Mouse (Mus musculus) heart, embryonic 11.5 days (tissue): Measurements from ENCODE around the gene Bsn. TPM values are rescaled to one million over a fixed set of nuclear protein-coding genes. Genes with fewer than 3 reads are reported as not detected.

Experiments
- ATAC-seq: fragments of 200-750 bp; cut with Nextera tagmentation; replicated peaks from 2 replicates; pipeline ENCODE4 v1.8.0; 2017; ENCODE audit warnings: moderate library complexity; ENCODE audit not compliant: insufficient number of reproducible peaks, low FRiP score, low TSS enrichment
- H3K27ac ChIP-seq: fragments of 300-500 bp; sonication (generic); 2 replicates; pipeline ENCODE4 v1.5.1; 2014; ENCODE audit warnings: mild to moderate bottlenecking, low read depth, low read length
- H3K27me3 ChIP-seq: fragments of 300-500 bp; sonication (generic); 2 replicates; pipeline ENCODE4 v1.6.1; 2014; ENCODE audit warnings: mild to moderate bottlenecking, low read length, mixed read lengths; ENCODE audit not compliant: control insufficient read depth, insufficient read depth
- H3K36me3 ChIP-seq: fragments of 300-500 bp; sonication (generic); 2 replicates; pipeline ENCODE4 v1.6.1; 2014; ENCODE audit warnings: mild to moderate bottlenecking, low read length, moderate library complexity, mixed read lengths; ENCODE audit not compliant: control insufficient read depth, insufficient read depth
- H3K4me1 ChIP-seq: fragments of 300-500 bp; sonication (generic); 2 replicates; pipeline ENCODE4 v1.6.1; 2014; ENCODE audit warnings: low read length; ENCODE audit not compliant: control insufficient read depth, insufficient read depth
- H3K4me2 ChIP-seq: fragments of 300-500 bp; sonication (generic); 2 replicates; pipeline ENCODE4 v1.6.1; 2014; ENCODE audit warnings: mild to moderate bottlenecking, moderate library complexity
- H3K4me3 ChIP-seq: fragments of 300-500 bp; sonication (generic); 2 replicates; pipeline ENCODE4 v1.5.1; 2014; ENCODE audit warnings: low read depth, low read length
- H3K9ac ChIP-seq: fragments of 300-500 bp; sonication (generic); 2 replicates; pipeline ENCODE4 v1.6.1; 2014; ENCODE audit warnings: mild to moderate bottlenecking, low read depth, low read length, moderate library complexity
- H3K9me3 ChIP-seq: fragments of 300-500 bp; sonication (generic); replicated peaks from 2 replicates; pipeline ENCODE4 v1.6.1; 2016; ENCODE audit warnings: low read length; ENCODE audit not compliant: control insufficient read depth
- WGBS: fragments of 180-500 bp; shearing (Covaris S2); extraction: QIAGEN DNeasy Blood & Tissue Kit; methylation state at CpG from one replicate; pipeline ENCODE4 v1.1.7; 2014; ENCODE audit not compliant: insufficient replicate concordance; 5-methylcytosine and 5-hydroxymethylcytosine counted together
- polyA plus RNA-seq: library from polyadenylated mRNA; unstranded; fragments of >200 nt; fragmentation: Nextera tagmentation; extraction: Ambion mirVana; gene quantifications from 2 replicates; pipeline ENCODE4 v1.2.1, GENCODE M21; 2014

Gene Bsn
- polyA plus RNA-seq, 1 experiment from 2014 or later: 0.77 TPM

GRCm38 (mm10) chr9:108189023-108189422 is 1.2 kb downstream of the Bsn start:
- H3K4me1 ChIP-seq: 0 out of 2 replicates have a peak, but pooled peaks cover 3% of the 10 kb centered on the region
- H3K9me3 ChIP-seq: no peaks in the 10 kb centered on the region
- H3K4me3 ChIP-seq: no peak overlapping the region
- H3K36me3 ChIP-seq: no peaks in the 10 kb centered on the region
- 76% methylated on average over 7 of the region's 7 CpGs for WGBS
- H3K27ac ChIP-seq: no peak overlapping the region
- peaks cover 41% of the 10 kb centered on the region for H3K27me3 ChIP-seq
- no peak for ATAC-seq
- no peak overlapping the region for H3K9ac ChIP-seq
- no peak overlapping the region for H3K4me2 ChIP-seq

GRCm38 (mm10) chr9:108188511-108188910 is 1.7 kb downstream of the Bsn start:
- Histone ChIP-seq H3K36me3 (no peaks in the 10 kb centered on the region), H3K27ac (no peak overlapping the region), H3K4me2 (no peak overlapping the region), H3K9me3 (no peaks in the 10 kb centered on the region), H3K4me3 (no peak overlapping the region), H3K4me1 (0 out of 2 replicates have a peak, but pooled peaks cover 8% of the 10 kb centered on the region), H3K27me3 (peaks cover 41% of the 10 kb centered on the region), H3K9ac (no peak overlapping the region)
- WGBS: 73% methylated on average over 8 of the region's 8 CpGs
- no peak for ATAC-seq

- H3K9me3 ChIP-seq: no peaks in the 10 kb centered on the region
- H3K9ac ChIP-seq: no peak overlapping the region
- H3K36me3 ChIP-seq: no peaks in the 10 kb centered on the region
- peaks cover 41% of the 10 kb centered on the region for H3K27me3 ChIP-seq
- H3K4me1 ChIP-seq: 0 out of 2 replicates have a peak, but pooled peaks cover 8% of the 10 kb centered on the region
- H3K4me3 ChIP-seq: no peak overlapping the region
- no peak overlapping the region for H3K27ac ChIP-seq
- WGBS: 18% methylated on average over 6 of the region's 6 CpGs
- no peak overlapping the region for H3K4me2 ChIP-seq
- ATAC-seq: no peak
Observed at GRCm38 (mm10) chr9:108187616-108188015, 2.6 kb downstream of the Bsn start.

GRCm38 (mm10) chr9:108185786-108186185 is 4.4 kb downstream of the Bsn start:
- Histone ChIP-seq H3K36me3 (no peaks in the 10 kb centered on the region), H3K9me3 (no peaks in the 10 kb centered on the region), H3K4me3 (no peak overlapping the region), H3K27ac (no peak overlapping the region), H3K4me1 (0 out of 2 replicates have a peak, but pooled peaks cover 8% of the 10 kb centered on the region), H3K4me2 (no peak overlapping the region), H3K27me3 (peaks cover 35% of the 10 kb centered on the region), H3K9ac (no peak overlapping the region)
- no peak for ATAC-seq
- WGBS: 67% methylated on average over 8 of the region's 8 CpGs

- ATAC-seq: no peak
- 83% methylated on average over 19 of the region's 19 CpGs for WGBS
- Histone ChIP-seq H3K9me3 (no peaks in the 10 kb centered on the region), H3K9ac (no peak overlapping the region), H3K4me1 (0 out of 2 replicates have a peak, but pooled peaks cover 8% of the 10 kb centered on the region), H3K4me3 (no peak overlapping the region), H3K27me3 (peaks cover 19% of the 10 kb centered on the region), H3K27ac (no peak overlapping the region), H3K36me3 (no peaks in the 10 kb centered on the region), H3K4me2 (no peak overlapping the region)
Observed at GRCm38 (mm10) chr9:108183531-108183994, 6.6 kb downstream of the Bsn start.

GRCm38 (mm10) chr9:108182806-108183506 is 7.2 kb downstream of the Bsn start:
- WGBS: 60% methylated on average over 11 of the region's 11 CpGs
- no peak overlapping the region for H3K9ac ChIP-seq
- no peak for ATAC-seq
- H3K9me3 ChIP-seq: no peaks in the 10 kb centered on the region
- H3K36me3 ChIP-seq: no peaks in the 10 kb centered on the region
- no peak overlapping the region for H3K27ac ChIP-seq
- H3K27me3 ChIP-seq: peaks cover 13% of the 10 kb centered on the region
- H3K4me1 ChIP-seq: 0 out of 2 replicates have a peak, but pooled peaks cover 8% of the 10 kb centered on the region
- H3K4me3 ChIP-seq: no peak overlapping the region
- no peak overlapping the region for H3K4me2 ChIP-seq

GRCm38 (mm10) chr9:108178391-108178790 is 11.8 kb downstream of the Bsn start:
- Histone ChIP-seq H3K27ac (no peak overlapping the region), H3K36me3 (no peaks in the 10 kb centered on the region), H3K4me1 (no peaks in the 10 kb centered on the region), H3K4me3 (no peak overlapping the region), H3K9ac (no peak overlapping the region), H3K9me3 (no peaks in the 10 kb centered on the region), H3K4me2 (no peak overlapping the region), H3K27me3 (no peaks in the 10 kb centered on the region)
- no peak for ATAC-seq
- 64% methylated on average over 5 of the region's 5 CpGs for WGBS

GRCm38 (mm10) chr9:108175116-108175838 is 14.9 kb downstream of the Bsn start:
- Histone ChIP-seq H3K36me3 (no peaks in the 10 kb centered on the region), H3K4me1 (no peaks in the 10 kb centered on the region), H3K27ac (no peak overlapping the region), H3K9ac (no peak overlapping the region), H3K4me2 (no peak overlapping the region), H3K27me3 (no peaks in the 10 kb centered on the region), H3K9me3 (no peaks in the 10 kb centered on the region), H3K4me3 (no peak overlapping the region)
- 71% methylated on average over 19 of the region's 19 CpGs for WGBS
- no peak for ATAC-seq
